ENCODE assay signal across 9 mouse cellular contexts in genomic region chr7:127761026-127761425, GRCm38 (mm10). TPM values are rescaled to one million over a fixed set of nuclear protein-coding genes. Genes with fewer than 3 reads are reported as not detected.
A peak's percentile ranks its signal among the peaks of the same experiment; 100 is the strongest.
DNase-seq lines count a peak whose midpoint lies in the region; ATAC-seq lines count a peak whose summit lies in the region.
"Had no signal": no experiment of that assay in that cellular context is flagged by ENCODE, and none has a peak within 500 bp of the region (broad histone marks: within the 10 kb centered on the region; RNA-seq: fewer than 3 reads in every experiment).

No protein-coding gene starts in this region.

- WGBS in neural tube, embryonic 15.5 days, result 45% methylated on average over 7 of the region's 7 CpGs
- WGBS in heart, embryonic 14.5 days, result 30% methylated on average over 7 of the region's 7 CpGs
- WGBS in limb, embryonic 13.5 days, result 42% methylated on average over 7 of the region's 7 CpGs

- no peak overlapping the region for H3K27ac ChIP-seq in neural tube, embryonic 15.5 days (replicated peaks)
- H3K27ac ChIP-seq in heart, embryonic 14.5 days (replicated peaks in 1 of 2; ENCODE audit: control insufficient read depth in 1 of 2, insufficient read depth in 1 of 2, low read depth in 2 of 2, low read length in 2 of 2), result no peak overlapping the region
- no peak overlapping the region for H3K27ac ChIP-seq in limb, embryonic 13.5 days
- H3K27ac ChIP-seq: heart, embryonic 15.5 days had no signal

- peaks cover 21% of the 10 kb centered on the region for H3K4me1 ChIP-seq in neural tube, embryonic 15.5 days
- H3K4me1 ChIP-seq in heart, embryonic 14.5 days (ENCODE audit: control insufficient read depth in 2 of 2, insufficient read depth in 2 of 2, low read length in 2 of 2), result peaks cover 2 to 15% of the 10 kb centered on the region in 2 experiments; a peak in 3 of 4 replicates
- H3K4me1 ChIP-seq in limb, embryonic 13.5 days, result peaks cover 27% of the 10 kb centered on the region

- H3K36me3 ChIP-seq in neural tube, embryonic 15.5 days, result peaks cover 81% of the 10 kb centered on the region
- peaks cover 60% of the 10 kb centered on the region for H3K36me3 ChIP-seq in heart, embryonic 14.5 days (ENCODE audit: control insufficient read depth, insufficient read depth, low read length)
- peaks cover 84% of the 10 kb centered on the region for H3K36me3 ChIP-seq in limb, embryonic 13.5 days

- no peak overlapping the region for H3K4me3 ChIP-seq in neural tube, embryonic 15.5 days (replicated peaks)
- H3K4me3 ChIP-seq in heart, embryonic 14.5 days (ENCODE audit: control insufficient read depth in 1 of 2, insufficient read depth in 1 of 2, low read depth in 1 of 2, low read length in 2 of 2), result no peak overlapping the region
- no peak overlapping the region for H3K4me3 ChIP-seq in limb, embryonic 13.5 days
- H3K4me3 ChIP-seq: heart, embryonic 15.5 days had no signal

- no peak overlapping the region for H3K9ac ChIP-seq in neural tube, embryonic 15.5 days (replicated peaks)
- H3K9ac ChIP-seq in heart, embryonic 14.5 days (ENCODE audit: low read length), result no peak overlapping the region
- H3K9ac ChIP-seq in limb, embryonic 13.5 days, result 0 out of 2 replicates have a peak overlapping the region, but pooled peaks have one; percentile 19
- H3K9ac ChIP-seq: heart, embryonic 15.5 days had no signal

- H3K27me3 ChIP-seq in neural tube, embryonic 15.5 days (replicated peaks), result no peaks in the 10 kb centered on the region
- no peaks in the 10 kb centered on the region; the same call in 1 of the 2 replicates for H3K27me3 ChIP-seq in heart, embryonic 14.5 days (ENCODE audit: control insufficient read depth, insufficient read depth, low read length)
- no peaks in the 10 kb centered on the region for H3K27me3 ChIP-seq in limb, embryonic 13.5 days
- H3K27me3 ChIP-seq: heart, embryonic 15.5 days had no signal

- DNase-seq in neural tube, embryonic 10.5 days (ENCODE audit: extremely low spot score, low spot score), result peak; percentile 65
- peak; percentile 42 for DNase-seq in T-cell, adult 2 months (ENCODE audit: low spot score)
- DNase-seq in cerebellum, postnatal 25 days, result peak; percentile 79 to 86
- peak; percentile 54 to 59 for DNase-seq in natural killer cell, adult 2 months (ENCODE audit: low spot score in 2 of 2)
- DNase-seq in urinary bladder, postnatal 4 days (ENCODE audit: low spot score in 2 of 2), result peak; percentile 59 to 76

- ATAC-seq in neural tube, embryonic 15.5 days (ENCODE audit: low FRiP score), result no peak
- ATAC-seq in heart, embryonic 14.5 days (ENCODE audit: insufficient number of reproducible peaks, insufficient read depth, low FRiP score, low read depth), result peak; percentile 37; the same call in 1 of the 2 replicates
- ATAC-seq in limb, embryonic 13.5 days (ENCODE audit: low FRiP score, low read depth), result no peak

- no peaks in the 10 kb centered on the region for H3K9me3 ChIP-seq in neural tube, embryonic 15.5 days (replicated peaks)
- H3K9me3 ChIP-seq in heart, embryonic 14.5 days (ENCODE audit: control insufficient read depth, low read length), result no peaks in the 10 kb centered on the region
- H3K9me3 ChIP-seq in limb, embryonic 13.5 days, result no peaks in the 10 kb centered on the region
- H3K9me3 ChIP-seq: heart, embryonic 15.5 days had no signal

- no peak overlapping the region for H3K4me2 ChIP-seq in neural tube, embryonic 15.5 days
- H3K4me2 ChIP-seq in heart, embryonic 14.5 days (ENCODE audit: low read length), result no peak overlapping the region
- H3K4me2 ChIP-seq in limb, embryonic 13.5 days (replicated peaks), result no peak overlapping the region
- H3K4me2 ChIP-seq: heart, embryonic 15.5 days had no signal

RNA-seq across cellular contexts. Expression of gene Orai3, which starts 8.6 kb away (rescaled TPM):
- polyA plus RNA-seq in neural tube, embryonic 15.5 days (2015; fragmentation: Nextera tagmentation; extraction: Ambion mirVana), result 8.6 and 13.5 TPM in 2 replicates
- polyA plus RNA-seq in heart, embryonic 14.5 days (2014; fragmentation: Nextera tagmentation; extraction: Ambion mirVana), result 15.7 and 17.7 TPM in 2 replicates
- 20.1 and 20.8 TPM in 2 replicates for polyA plus RNA-seq in limb, embryonic 13.5 days (2015; fragmentation: Nextera tagmentation; extraction: Ambion mirVana)

RNA-seq across cellular contexts. Expression of gene Setd1a, which starts 15.4 kb away (rescaled TPM):
- 17.8 and 19.5 TPM in 2 replicates for polyA plus RNA-seq in neural tube, embryonic 15.5 days (2015; fragmentation: Nextera tagmentation; extraction: Ambion mirVana)
- 15.0 and 16.5 TPM in 2 replicates for polyA plus RNA-seq in heart, embryonic 14.5 days (2014; fragmentation: Nextera tagmentation; extraction: Ambion mirVana)
- 28.1 and 30.8 TPM in 2 replicates for polyA plus RNA-seq in limb, embryonic 13.5 days (2015; fragmentation: Nextera tagmentation; extraction: Ambion mirVana)

RNA-seq across cellular contexts. Expression of gene Fbxl19, which starts 16.7 kb away (rescaled TPM):
- 6.9 and 8.7 TPM in 2 replicates for polyA plus RNA-seq in neural tube, embryonic 15.5 days (2015; fragmentation: Nextera tagmentation; extraction: Ambion mirVana)
- 0.93 and 1.5 TPM in 2 replicates for polyA plus RNA-seq in heart, embryonic 14.5 days (2014; fragmentation: Nextera tagmentation; extraction: Ambion mirVana)
- polyA plus RNA-seq in limb, embryonic 13.5 days (2015; fragmentation: Nextera tagmentation; extraction: Ambion mirVana), result 6.7 TPM in 2 replicates

RNA-seq across cellular contexts. Expression of gene Gm49388, which starts 24.4 kb away (rescaled TPM):
- polyA plus RNA-seq in neural tube, embryonic 15.5 days (2015; fragmentation: Nextera tagmentation; extraction: Ambion mirVana), result not detected in 2 replicates
- not detected in 2 replicates for polyA plus RNA-seq in heart, embryonic 14.5 days (2014; fragmentation: Nextera tagmentation; extraction: Ambion mirVana)
- not detected in 2 replicates for polyA plus RNA-seq in limb, embryonic 13.5 days (2015; fragmentation: Nextera tagmentation; extraction: Ambion mirVana)
- polyA plus RNA-seq: heart, embryonic 15.5 days had no signal

RNA-seq across cellular contexts. Expression of gene Ctf2, which starts 29.1 kb away (rescaled TPM):
- 0.09 and 0.13 TPM in 2 replicates for polyA plus RNA-seq in neural tube, embryonic 15.5 days (2015; fragmentation: Nextera tagmentation; extraction: Ambion mirVana)
- polyA plus RNA-seq in heart, embryonic 14.5 days (2014; fragmentation: Nextera tagmentation; extraction: Ambion mirVana), result not detected in 2 replicates
- 0.46 and 0.50 TPM in 2 replicates for polyA plus RNA-seq in limb, embryonic 13.5 days (2015; fragmentation: Nextera tagmentation; extraction: Ambion mirVana)
